Mouse (Mus musculus): ENCODE data around the gene Nubp2.

DNA sequence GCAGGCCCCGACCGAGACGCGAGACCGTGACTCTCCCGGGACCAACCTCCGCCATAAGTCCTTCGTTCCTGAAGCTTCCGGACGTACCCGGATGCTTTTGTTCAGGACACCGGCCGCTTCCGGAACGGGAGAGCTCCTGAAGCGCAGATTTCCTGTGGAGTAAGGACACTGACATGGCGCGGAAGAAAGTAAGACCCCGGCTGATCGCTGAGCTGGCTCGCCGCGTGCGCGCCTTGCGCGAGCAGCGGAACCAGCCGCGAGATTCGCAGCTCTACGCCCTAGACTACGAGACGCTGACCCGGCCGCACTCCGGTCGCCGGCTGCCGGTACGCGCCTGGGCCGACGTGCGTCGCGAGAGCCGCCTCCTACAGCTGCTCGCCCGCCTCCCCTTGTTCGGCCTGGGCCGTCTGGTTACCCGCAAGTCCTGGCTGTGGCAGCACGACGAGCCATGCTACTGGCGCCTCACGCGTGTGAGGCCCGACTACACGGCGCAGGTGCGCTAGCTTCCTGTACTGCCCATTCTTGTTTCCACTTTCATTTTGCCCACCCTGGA is 8.9 kb upstream of the Nubp2 start, which contains the start of the genes Eme2 and Mrps34:
- 0 out of 2 replicates have a peak, but pooled peaks have one; percentile 22 for TF ChIP-seq CTCF (IDR thresholded peaks at IDR 0.05; ENCODE audit: borderline replicate concordance, control insufficient read depth, extremely low read depth, insufficient read depth, low read length, poor library complexity)
- TF ChIP-seq POLR2A (IDR thresholded peaks at IDR 0.05; ENCODE audit: control insufficient read depth, extremely low read depth, insufficient read depth, low read length, poor library complexity) = 0 out of 2 replicates have a peak, but pooled peaks have one; percentile 36

All from thymus, adult 2 months (tissue).